Mouse (Mus musculus) CH12.LX (cell line): ENCODE measurements around the gene 0610030E20Rik.

Experiments
- CTCF ChIP-seq, 2 experiments: IDR thresholded peaks in 1 of 2; conservative IDR thresholded peaks in 1 of 2; 2 replicates each; pipeline ENCODE4 v1.5.1; 2011 to 2012; ENCODE audit warnings: low read depth in 2 of 2, low read length in 2 of 2, improper control_type of control experiment in 1 of 2, inconsistent platforms in 1 of 2, mild to moderate bottlenecking in 1 of 2, moderate library complexity in 1 of 2
- ELF1 ChIP-seq: IDR thresholded peaks from 2 replicates; pipeline ENCODE4 v1.6.1; 2014; ENCODE audit warnings: low read depth, mild to moderate bottlenecking, inconsistent platforms, low read length, improper control_type of control experiment
- USF2 ChIP-seq: conservative IDR thresholded peaks from 2 replicates; pipeline ENCODE4 v1.6.1; 2011; ENCODE audit warnings: low read depth, low read length, improper control_type of control experiment

GRCm38 (mm10) chr6:72297825-72298224 lies 49.3 kb upstream of the 0610030E20Rik start:
- TF ChIP-seq USF2 (no peak), CTCF (conservative IDR thresholded peaks at IDR 0.05 in 1 of 2, IDR thresholded peaks at IDR 0.05 in 1 of 2; ENCODE audit: low read depth in 2 of 2, low read length in 2 of 2) (no peak), ELF1 (no peak)
